Mouse (Mus musculus) layer of hippocampus, adult 11-12 months (tissue): ENCODE measurements around the gene Fam20b.
A peak's percentile ranks its signal among the peaks of the same experiment; 100 is the strongest.

ENCODE experiments used
- DNase-seq: peaks from one replicate; pipeline ENCODE4 v3.0.0; 2022; ENCODE audit warnings: low spot score

The Fam20b gene

GRCm38 (mm10) chr1:156640577-156640976 is 78.3 kb downstream of the Fam20b start:
- peak; percentile 55 for DNase-seq

- no peak for DNase-seq
Observed at GRCm38 (mm10) chr1:156639455-156639854, 79.4 kb downstream of the Fam20b start.

GRCm38 (mm10) chr1:156635148-156635547 is 83.7 kb downstream of the Fam20b start:
- no peak for DNase-seq

GRCm38 (mm10) chr1:156633095-156633494 is 85.8 kb downstream of the Fam20b start:
- no peak for DNase-seq

GRCm38 (mm10) chr1:156630965-156631364 is 87.9 kb downstream of the Fam20b start:
- no peak for DNase-seq

- DNase-seq: no peak
Observed at GRCm38 (mm10) chr1:156629984-156630383, 88.9 kb downstream of the Fam20b start.
